ENCODE assay signal across 8 mouse cellular contexts in the genomic region with DNA sequence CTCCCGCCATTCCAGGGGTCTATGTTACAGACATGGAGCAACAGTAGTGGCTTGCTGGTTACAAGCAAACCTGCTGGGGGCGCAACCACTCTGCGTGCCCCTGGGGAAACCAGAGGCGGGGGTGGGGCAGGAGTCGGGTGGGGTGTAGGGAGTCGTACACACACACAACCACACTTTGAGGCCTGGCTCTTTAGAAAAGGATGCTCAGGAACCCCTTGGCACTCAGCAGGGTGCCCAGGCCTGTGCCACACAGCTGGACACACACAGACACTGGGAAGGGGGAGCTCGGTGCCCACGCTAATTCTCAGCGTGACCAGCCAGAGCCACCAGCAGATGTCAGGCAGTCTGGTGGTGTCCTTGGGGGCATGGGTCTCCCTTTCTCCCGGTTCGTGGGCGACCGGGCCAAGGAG. TPM values are rescaled to one million over a fixed set of nuclear protein-coding genes. Genes with fewer than 3 reads are reported as not detected.
DNase-seq lines count a peak whose midpoint lies in the region; ATAC-seq and TF ChIP-seq lines count a peak whose summit lies in the region.

No protein-coding gene starts in this region.

- no peak for TF ChIP-seq EP300 in heart, adult 2 months (IDR thresholded peaks at IDR 0.05; ENCODE audit: insufficient read depth, low read depth, low read length)

- ATAC-seq in lung, embryonic 16.5 days (ENCODE audit: low read depth): no peak
- ATAC-seq in erythroid progenitor cell, adult 5-6 weeks (replicated peaks; ENCODE audit: low FRiP score, poor library complexity, severe bottlenecking): no peak

- TF ChIP-seq CTCF in bone marrow, adult 2 months (IDR thresholded peaks at IDR 0.05; ENCODE audit: control insufficient read depth, insufficient read depth, low read length): no peak
- TF ChIP-seq CTCF in heart, adult 2 months (IDR thresholded peaks at IDR 0.05): peak; percentile 51

- H3K27me3 ChIP-seq in heart, adult 2 months (ENCODE audit: control insufficient read depth, insufficient read depth, low read length): no peaks in the 10 kb centered on the region
- no peaks in the 10 kb centered on the region for H3K27me3 ChIP-seq in lung, embryonic 16.5 days (ENCODE audit: control insufficient read depth, insufficient read depth, low read depth, low read length)

- DNase-seq in lung, adult 18-20 months: peak; percentile 48 to 58
- no peak for DNase-seq in lung, postnatal 25 days (ENCODE audit: low spot score)
- peak in 1 of 2 experiments; percentile 63 for DNase-seq in heart, adult 2 months
- peak; percentile 68 for DNase-seq in kidney, postnatal 10 days
- peak; percentile 65 for DNase-seq in right cerebral cortex, postnatal 14 days

- H3K79me2 ChIP-seq in heart, adult 2 months (replicated peaks; ENCODE audit: control insufficient read depth, insufficient read depth, low read length): peaks cover 7% of the 10 kb centered on the region

- H3K9ac ChIP-seq in heart, adult 2 months (ENCODE audit: low read depth, low read length): peak overlapping the region; percentile 96
- H3K9ac ChIP-seq in lung, embryonic 16.5 days (ENCODE audit: low read length): peak overlapping the region; percentile 97

- WGBS in bone marrow, adult 2 months: 4% methylated on average over 13 of the region's 13 CpGs
- under 1% methylated on average over 13 of the region's 13 CpGs for WGBS in heart, adult 2 months
- WGBS in lung, embryonic 16.5 days: 3% methylated on average over 13 of the region's 13 CpGs

- peaks cover 6% of the 10 kb centered on the region for H3K36me3 ChIP-seq in heart, adult 2 months (ENCODE audit: control insufficient read depth, insufficient read depth, low read length)
- no peaks in the 10 kb centered on the region for H3K36me3 ChIP-seq in lung, embryonic 16.5 days (ENCODE audit: control insufficient read depth, insufficient read depth, low read length)

- H3K4me1 ChIP-seq in bone marrow, adult 2 months (ENCODE audit: control insufficient read depth, insufficient read depth, low read length): no peaks in the 10 kb centered on the region; the same call in 1 of the 2 replicates
- H3K4me1 ChIP-seq in heart, adult 2 months (ENCODE audit: control insufficient read depth, insufficient read depth, low read length): peaks cover 15% of the 10 kb centered on the region
- peaks cover 30% of the 10 kb centered on the region for H3K4me1 ChIP-seq in lung, embryonic 16.5 days (replicated peaks; ENCODE audit: control insufficient read depth, insufficient read depth, low read length)

- no peak for TF ChIP-seq POLR2A in bone marrow, adult 2 months (IDR thresholded peaks at IDR 0.05; ENCODE audit: borderline replicate concordance, control insufficient read depth, low read depth, low read length)
- 0 out of 2 replicates have a peak, but pooled peaks have one; percentile 34 for TF ChIP-seq POLR2A in heart, adult 2 months (IDR thresholded peaks at IDR 0.05; ENCODE audit: insufficient read depth, low read depth, low read length)

- H3K9me3 ChIP-seq in lung, embryonic 16.5 days (ENCODE audit: control insufficient read depth, low read length): no peaks in the 10 kb centered on the region

- intact Hi-C loops in heart, adult 2 months (cut with DNase I): loop anchor here (1.0 to 2.0 kb wide), 2 partner anchors 44 to 53 kb away; no protein-coding TSS in a partner anchor

- H3K4me2 ChIP-seq in lung, embryonic 16.5 days (ENCODE audit: low read depth, low read length): peak overlapping the region; percentile 78

- peak overlapping the region; percentile 94 for H3K4me3 ChIP-seq in bone marrow, adult 2 months (replicated peaks; ENCODE audit: control insufficient read depth, low read depth, low read length)
- peak overlapping the region; percentile 95 for H3K4me3 ChIP-seq in heart, adult 2 months
- peak overlapping the region; percentile 75 for H3K4me3 ChIP-seq in lung, embryonic 16.5 days (ENCODE audit: low read length)

- H3K27ac ChIP-seq in bone marrow, adult 2 months (ENCODE audit: control insufficient read depth, insufficient read depth, low read depth, low read length, poor library complexity): peak overlapping the region; percentile 98
- H3K27ac ChIP-seq in heart, adult 2 months: peak overlapping the region; percentile 97
- H3K27ac ChIP-seq in lung, embryonic 16.5 days (ENCODE audit: low read length): peak overlapping the region; percentile 99

RNA-seq across cellular contexts. Expression of a gene that starts 1.2 kb away (rescaled TPM):
- polyA plus RNA-seq in bone marrow, adult 2 months (2011; ENCODE audit: insufficient read depth, insufficient read length, low replicate concordance, missing spikeins): 22.7 and 34.2 TPM in 2 replicates
- total RNA-seq in heart, adult 2 months (2021): 100 to 1,000 TPM; 163 to 193 TPM
- 184 and 194 TPM in 2 replicates for polyA plus RNA-seq in heart, adult 2 months (2012; rRNA removed)
- 47.8 and 49.2 TPM in 2 replicates for polyA plus RNA-seq in lung, embryonic 16.5 days (2015; fragmentation: Nextera tagmentation; extraction: Ambion mirVana)
- total RNA-seq in erythroid progenitor cell, adult 5-6 weeks (2015; ENCODE audit: low replicate concordance): 8.3 and 23.5 TPM in 2 replicates
- 5.4 and 5.5 TPM in 2 replicates for total RNA-seq in erythroid progenitor cell, adult 5-6 weeks (2017; ENCODE audit: low replicate concordance)
